Mouse (Mus musculus) cerebellum, postnatal 10 days (tissue): ENCODE measurements around the gene Grin1.

ENCODE experiments used
- DNase-seq, 2 experiments: peaks; one replicate each; pipeline ENCODE4 v3.0.0; 2021; ENCODE audit warnings: mixed read lengths in 2 of 2

Gene Grin1

GRCm38 (mm10) chr2:25311491-25311891 lies 7.5 kb downstream of the Grin1 start:
- no peak for DNase-seq

GRCm38 (mm10) chr2:25310969-25311368 lies 8.0 kb downstream of the Grin1 start:
- DNase-seq: peak; percentile 55 to 56

- peak; percentile 32 to 45 for DNase-seq
Observed at GRCm38 (mm10) chr2:25310180-25310579, 8.8 kb downstream of the Grin1 start.

GRCm38 (mm10) chr2:25305587-25306359 lies 13.2 kb downstream of the Grin1 start:
- peak in 1 of 2 experiments; percentile 25 for DNase-seq

- DNase-seq: peak; percentile 63 to 64
Observed at GRCm38 (mm10) chr2:25304657-25305541, 14.1 kb downstream of the Grin1 start.

GRCm38 (mm10) chr2:25303931-25304656 lies 14.9 kb downstream of the Grin1 start:
- DNase-seq: peak; percentile 84 to 90

GRCm38 (mm10) chr2:25303452-25303851 lies 15.5 kb downstream of the Grin1 start:
- peak; percentile 59 to 63 for DNase-seq

GRCm38 (mm10) chr2:25298046-25298445 lies 20.9 kb downstream of the Grin1 start:
- peak in 1 of 2 experiments; percentile 56 for DNase-seq

- DNase-seq: peak in 1 of 2 experiments; percentile 52
Observed at GRCm38 (mm10) chr2:25297093-25297492, 21.9 kb downstream of the Grin1 start.

GRCm38 (mm10) chr2:25293706-25294105 lies 25.3 kb downstream of the Grin1 start:
- peak; percentile 26 to 40 for DNase-seq

GRCm38 (mm10) chr2:25292856-25293255 lies 26.1 kb downstream of the Grin1 start:
- DNase-seq: peak; percentile 95 to 97

GRCm38 (mm10) chr2:25292054-25292544 lies 26.9 kb downstream of the Grin1 start:
- peak; percentile 45 to 53 for DNase-seq

- DNase-seq: peak; percentile 47 to 59
Observed at GRCm38 (mm10) chr2:25291184-25292053, 27.6 kb downstream of the Grin1 start.

- DNase-seq: peak; percentile 86 to 87
Observed at GRCm38 (mm10) chr2:25290816-25291130, 28.2 kb downstream of the Grin1 start.

GRCm38 (mm10) chr2:25290101-25290815 lies 28.7 kb downstream of the Grin1 start:
- peak; percentile 77 to 79 for DNase-seq

GRCm38 (mm10) chr2:25289651-25290050 lies 29.3 kb downstream of the Grin1 start, which contains the start of gene Lrrc26:
Gene Lrrc26, plus strand, starts transcription at chr2:25289915.
- peak; percentile 89 to 91 for DNase-seq

GRCm38 (mm10) chr2:25288734-25289345 lies 30.1 kb downstream of the Grin1 start:
- DNase-seq: peak; percentile 40 to 43

- peak; percentile 46 to 49 for DNase-seq
Observed at GRCm38 (mm10) chr2:25287927-25288649, 30.9 kb downstream of the Grin1 start, which contains the start of gene Tmem210. Gene Tmem210, plus strand, starts transcription at chr2:25288145.

GRCm38 (mm10) chr2:25286837-25287636 lies 31.9 kb downstream of the Grin1 start:
- peak; percentile 66 to 69 for DNase-seq
